Mouse (Mus musculus): Measurements from ENCODE around the gene Exosc9. TPM values are rescaled to one million over a fixed set of nuclear protein-coding genes. Genes with fewer than 3 reads are reported as not detected.

The Exosc9 gene
- 56.4 and 58.5 TPM in 2 replicates for polyA plus RNA-seq (2014; fragmentation: Nextera tagmentation; extraction: Ambion mirVana)

DNA sequence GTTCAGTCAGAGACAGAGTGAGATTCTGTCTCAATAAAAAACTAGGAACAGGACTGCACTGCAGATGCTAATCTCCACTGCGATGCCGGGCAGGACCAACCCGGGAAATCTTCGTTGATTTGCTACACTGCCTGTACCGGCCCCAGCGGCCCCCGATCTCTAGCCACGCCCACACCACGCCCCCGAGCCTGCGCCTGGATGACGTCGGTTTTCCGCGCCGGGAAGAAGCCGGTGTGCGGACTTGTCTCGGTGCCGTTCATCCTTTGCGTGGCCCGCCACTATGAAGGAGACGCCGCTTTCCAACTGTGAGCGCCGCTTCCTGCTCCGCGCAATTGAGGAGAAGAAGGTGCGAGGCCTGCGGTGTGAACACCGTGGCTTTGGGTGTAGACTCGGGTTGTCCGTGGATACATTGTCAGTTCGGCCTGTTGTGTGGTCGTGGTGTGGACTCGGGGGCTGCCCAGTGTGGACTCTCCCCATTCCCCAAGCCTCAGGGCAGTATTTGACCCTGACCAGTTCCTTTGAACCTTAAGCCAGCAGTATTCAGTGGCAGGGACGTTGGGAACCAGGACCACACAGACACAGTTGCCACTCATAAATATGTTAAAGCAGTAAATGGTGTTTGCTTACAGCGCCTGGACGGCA is at the start of gene Exosc9:
Gene Exosc9, plus strand, starts transcription at position 201 of the 642 bp plus-strand sequence.
- Histone ChIP-seq H3K4me3 (ENCODE audit: low read depth, low read length) (peak within 1 kb of the TSS; percentile 94), H3K4me2 (peak within 1 kb of the TSS; percentile 91)
- WGBS (ENCODE audit: insufficient replicate concordance) = under 1% methylated on average over 39 of the region's 39 CpGs

DNA sequence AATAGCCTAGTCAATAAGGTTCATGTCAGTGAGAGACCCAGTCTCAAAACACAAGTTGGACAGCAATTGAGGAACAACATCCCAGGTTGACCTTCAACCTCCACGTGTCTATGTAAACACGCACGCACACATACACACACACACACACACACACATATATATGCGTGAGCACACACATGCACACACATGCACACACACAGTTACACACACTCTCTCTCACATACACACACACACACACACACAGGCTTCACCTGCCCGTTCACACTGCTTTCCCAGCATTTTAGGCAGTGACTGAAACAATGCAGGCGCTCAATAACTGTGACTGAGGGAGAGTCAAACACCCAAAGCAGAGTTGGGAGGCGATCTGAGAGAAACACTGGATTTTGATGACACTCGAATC is 47.1 kb upstream of the Exosc9 start:
- Histone ChIP-seq H3K9ac (ENCODE audit: low read depth, low read length) (no peak overlapping the region), H3K4me3 (ENCODE audit: low read depth, low read length) (no peak overlapping the region), H3K4me1 (ENCODE audit: control insufficient read depth, insufficient read depth, low read length) (no peaks in the 10 kb centered on the region), H3K27ac (ENCODE audit: low read depth, low read length) (no peak overlapping the region), H3K9me3 (replicated peaks; ENCODE audit: control insufficient read depth, low read length) (no peaks in the 10 kb centered on the region), H3K4me2 (no peak overlapping the region), H3K36me3 (ENCODE audit: control insufficient read depth, insufficient read depth, low read length) (no peaks in the 10 kb centered on the region), H3K27me3 (ENCODE audit: control insufficient read depth, insufficient read depth, low read length) (no peaks in the 10 kb centered on the region)
- 77% methylated on average over 8 of the region's 8 CpGs for WGBS (ENCODE audit: insufficient replicate concordance)
- ATAC-seq (replicated peaks; ENCODE audit: insufficient number of reproducible peaks, low FRiP score, low TSS enrichment) = no peak

More for the DNA sequence above, at the start of gene Exosc9:
- ATAC-seq (replicated peaks; ENCODE audit: insufficient number of reproducible peaks, low FRiP score, low TSS enrichment) = peak; percentile 89
- no peaks in the 10 kb centered on the region for H3K27me3 ChIP-seq (ENCODE audit: control insufficient read depth, insufficient read depth, low read length)
- H3K9ac ChIP-seq (ENCODE audit: low read depth, low read length) = peak within 1 kb of the TSS; percentile 85
- H3K4me1 ChIP-seq (ENCODE audit: control insufficient read depth, insufficient read depth, low read length) = peaks cover 9% of the 10 kb centered on the region; the same call in 1 of the 2 replicates
- no peaks in the 10 kb centered on the region for H3K9me3 ChIP-seq (replicated peaks; ENCODE audit: control insufficient read depth, low read length)
- peaks cover 12% of the 10 kb centered on the region for H3K36me3 ChIP-seq (ENCODE audit: control insufficient read depth, insufficient read depth, low read length)
- H3K27ac ChIP-seq (ENCODE audit: low read depth, low read length) = no peak within 1 kb of the TSS

DNA sequence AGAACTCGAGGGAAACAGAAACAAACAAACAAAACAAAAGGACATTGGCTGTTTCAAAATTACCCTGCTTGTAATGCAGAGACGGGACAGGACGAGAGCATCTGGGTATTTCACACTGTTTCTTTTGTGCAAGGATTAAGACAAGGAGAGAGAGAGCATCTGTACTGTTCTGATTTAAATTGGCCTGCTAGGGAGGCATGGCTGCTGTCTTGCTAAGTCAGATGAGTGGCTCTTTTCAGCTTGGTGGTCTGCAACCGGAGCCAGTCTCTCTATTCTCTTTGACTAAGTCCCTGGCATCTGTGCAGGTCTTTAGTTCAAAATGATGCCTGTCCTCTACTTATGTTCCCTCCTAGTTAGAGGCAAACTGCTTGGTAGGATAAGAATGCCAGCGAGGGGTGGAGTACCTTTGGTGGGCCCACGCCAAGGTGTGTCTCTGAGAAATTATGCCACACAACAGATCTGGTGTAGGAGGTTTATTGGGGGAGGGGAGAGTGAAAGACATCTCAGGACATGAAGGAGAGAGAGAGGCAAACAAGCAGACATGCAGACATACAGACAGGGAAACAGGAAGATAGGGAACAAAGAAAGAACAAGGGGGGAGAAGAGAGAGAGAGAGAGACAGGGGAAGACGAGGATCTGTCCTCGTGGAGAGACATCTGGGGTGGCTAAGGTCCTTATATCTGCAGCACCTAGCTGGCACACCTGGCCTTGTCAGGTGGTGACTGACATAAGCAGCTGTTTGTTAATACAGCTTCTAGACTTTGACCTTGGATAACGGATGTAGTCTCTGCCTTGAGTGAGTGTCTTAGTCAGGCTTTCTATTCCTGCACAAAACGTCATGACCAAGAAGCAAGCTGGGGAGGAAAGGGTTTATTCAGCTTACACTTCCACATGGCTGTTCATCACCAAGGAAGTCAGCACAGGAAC is 46.3 kb upstream of the Exosc9 start:
- H3K4me1 ChIP-seq (ENCODE audit: control insufficient read depth, insufficient read depth, low read length) = no peaks in the 10 kb centered on the region
- no peak overlapping the region for H3K27ac ChIP-seq (ENCODE audit: low read depth, low read length)
- H3K36me3 ChIP-seq (ENCODE audit: control insufficient read depth, insufficient read depth, low read length) = no peaks in the 10 kb centered on the region
- no peak overlapping the region for H3K4me2 ChIP-seq
- ATAC-seq (replicated peaks; ENCODE audit: insufficient number of reproducible peaks, low FRiP score, low TSS enrichment) = no peak
- H3K9ac ChIP-seq (ENCODE audit: low read depth, low read length) = no peak overlapping the region
- WGBS (ENCODE audit: insufficient replicate concordance) = 67% methylated on average over 10 of the region's 10 CpGs
- no peak overlapping the region for H3K4me3 ChIP-seq (ENCODE audit: low read depth, low read length)
- no peaks in the 10 kb centered on the region for H3K27me3 ChIP-seq (ENCODE audit: control insufficient read depth, insufficient read depth, low read length)
- H3K9me3 ChIP-seq (replicated peaks; ENCODE audit: control insufficient read depth, low read length) = no peaks in the 10 kb centered on the region

DNA sequence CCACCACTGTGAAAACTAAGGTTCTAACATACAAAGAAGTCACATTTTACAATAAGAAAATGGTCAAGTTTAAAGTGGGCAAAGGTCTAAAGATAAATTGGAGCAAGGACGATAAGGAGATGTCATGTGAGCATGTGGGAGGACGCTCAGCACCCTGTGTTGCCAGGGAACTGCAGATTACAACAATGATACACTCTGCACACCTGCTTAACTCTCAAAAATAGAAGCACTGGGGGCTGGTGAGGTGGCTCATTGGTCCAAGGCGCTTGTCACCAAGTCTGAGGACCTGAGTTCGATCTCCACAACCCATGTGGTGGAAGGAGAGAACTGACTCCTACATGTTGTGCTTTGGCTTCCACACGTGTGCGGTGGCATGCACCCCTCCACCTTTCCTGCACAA is 40.9 kb upstream of the Exosc9 start:
- no peaks in the 10 kb centered on the region for H3K4me1 ChIP-seq (ENCODE audit: control insufficient read depth, insufficient read depth, low read length)
- no peaks in the 10 kb centered on the region for H3K9me3 ChIP-seq (replicated peaks; ENCODE audit: control insufficient read depth, low read length)
- no peaks in the 10 kb centered on the region for H3K36me3 ChIP-seq (ENCODE audit: control insufficient read depth, insufficient read depth, low read length)
- H3K9ac ChIP-seq (ENCODE audit: low read depth, low read length) = no peak overlapping the region
- H3K27me3 ChIP-seq (ENCODE audit: control insufficient read depth, insufficient read depth, low read length) = 0 out of 2 replicates have a peak, but pooled peaks cover 2% of the 10 kb centered on the region
- no peak overlapping the region for H3K4me3 ChIP-seq (ENCODE audit: low read depth, low read length)
- 71% methylated on average over 6 of the region's 6 CpGs for WGBS (ENCODE audit: insufficient replicate concordance)
- H3K27ac ChIP-seq (ENCODE audit: low read depth, low read length) = no peak overlapping the region
- H3K4me2 ChIP-seq = no peak overlapping the region
- no peak for ATAC-seq (replicated peaks; ENCODE audit: insufficient number of reproducible peaks, low FRiP score, low TSS enrichment)

DNA sequence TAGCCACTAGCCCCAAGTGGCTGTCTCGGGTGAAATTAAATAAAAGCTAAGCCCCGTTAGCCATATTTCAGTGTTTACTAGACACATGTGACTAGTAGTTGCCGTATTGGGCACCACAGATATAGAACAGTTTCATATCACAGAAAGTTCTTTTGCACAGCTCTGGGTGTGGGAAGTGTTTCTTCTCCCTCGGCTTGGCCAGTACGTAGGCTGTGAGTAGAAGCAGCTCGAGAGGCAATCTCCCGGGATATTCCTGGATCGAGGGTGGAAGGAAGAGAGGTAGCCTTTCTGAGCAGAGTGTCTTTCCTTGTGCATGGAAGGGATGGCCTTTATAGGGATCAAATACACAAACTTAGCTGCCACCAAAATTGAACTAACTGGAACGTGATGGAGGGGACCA is 36.2 kb upstream of the Exosc9 start:
- no peaks in the 10 kb centered on the region for H3K9me3 ChIP-seq (replicated peaks; ENCODE audit: control insufficient read depth, low read length)
- ATAC-seq (replicated peaks; ENCODE audit: insufficient number of reproducible peaks, low FRiP score, low TSS enrichment) = no peak
- peaks cover 13% of the 10 kb centered on the region for H3K27me3 ChIP-seq (ENCODE audit: control insufficient read depth, insufficient read depth, low read length)
- no peaks in the 10 kb centered on the region for H3K36me3 ChIP-seq (ENCODE audit: control insufficient read depth, insufficient read depth, low read length)
- no peak overlapping the region for H3K9ac ChIP-seq (ENCODE audit: low read depth, low read length)
- H3K4me1 ChIP-seq (ENCODE audit: control insufficient read depth, insufficient read depth, low read length) = no peaks in the 10 kb centered on the region
- WGBS (ENCODE audit: insufficient replicate concordance) = 79% methylated on average over 9 of the region's 9 CpGs
- no peak overlapping the region for H3K4me2 ChIP-seq
- H3K4me3 ChIP-seq (ENCODE audit: low read depth, low read length) = no peak overlapping the region
- no peak overlapping the region for H3K27ac ChIP-seq (ENCODE audit: low read depth, low read length)

DNA sequence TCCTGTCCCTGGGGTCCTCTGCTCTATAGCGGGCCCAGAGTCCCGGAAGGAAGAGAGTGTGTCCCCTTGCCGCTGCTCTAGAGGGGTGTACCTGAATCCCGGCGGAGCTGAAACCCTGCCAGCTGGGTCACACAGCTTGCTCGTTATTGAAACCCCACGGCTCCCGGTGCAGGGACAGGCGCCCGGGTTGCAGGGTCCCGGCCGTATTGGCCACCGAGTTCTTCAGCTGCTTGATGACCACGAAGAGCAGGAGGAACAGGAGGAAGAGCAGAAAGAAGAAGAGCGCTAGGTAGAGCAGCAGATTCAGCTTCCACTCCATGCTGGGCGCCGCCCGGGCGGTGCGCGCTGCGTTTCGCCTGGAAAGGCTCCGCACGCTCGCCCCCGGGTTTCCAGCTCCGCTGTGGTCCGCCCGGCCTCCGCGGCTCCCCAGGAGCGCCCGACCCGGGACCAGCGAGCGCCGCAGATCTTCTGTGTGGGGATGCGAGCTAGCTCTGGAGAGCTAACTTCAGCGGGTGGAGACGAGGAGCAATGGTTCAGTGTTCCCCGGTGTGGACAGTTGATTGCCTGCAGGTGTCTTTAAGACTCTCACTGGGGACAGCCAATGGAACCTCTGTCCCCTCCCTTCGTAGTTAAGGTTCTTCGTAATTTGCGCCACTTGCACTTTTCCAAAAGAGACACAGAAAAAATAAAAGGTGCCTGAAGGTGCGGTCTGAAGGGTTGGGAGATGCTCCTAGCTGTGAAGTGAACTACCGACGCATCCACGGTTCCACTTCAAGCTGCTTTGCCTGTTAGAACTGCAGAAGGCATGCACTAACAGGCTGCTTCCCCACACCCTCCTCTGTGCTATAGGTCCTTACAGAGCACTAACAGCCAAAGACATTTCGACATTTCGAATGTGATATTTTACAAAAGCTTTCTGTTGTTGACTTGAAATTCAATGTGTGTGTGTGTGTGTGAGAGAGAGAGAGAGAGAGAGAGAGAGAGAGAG is 31.0 kb upstream of the Exosc9 start, which contains the start of gene Gm11549:
Gene Gm11549, minus strand, starts transcription at position 741 of the 988 bp plus-strand sequence.
- no peaks in the 10 kb centered on the region for H3K9me3 ChIP-seq (replicated peaks; ENCODE audit: control insufficient read depth, low read length)
- H3K36me3 ChIP-seq (ENCODE audit: control insufficient read depth, insufficient read depth, low read length) = no peaks in the 10 kb centered on the region
- peak within 1 kb of the TSS; percentile 58 for H3K9ac ChIP-seq (ENCODE audit: low read depth, low read length)
- no peak for ATAC-seq (replicated peaks; ENCODE audit: insufficient number of reproducible peaks, low FRiP score, low TSS enrichment)
- no peak within 1 kb of the TSS for H3K27ac ChIP-seq (ENCODE audit: low read depth, low read length)
- H3K4me3 ChIP-seq (ENCODE audit: low read depth, low read length) = peak within 1 kb of the TSS; percentile 55
- H3K27me3 ChIP-seq (ENCODE audit: control insufficient read depth, insufficient read depth, low read length) = peaks cover 19% of the 10 kb centered on the region
- no peaks in the 10 kb centered on the region for H3K4me1 ChIP-seq (ENCODE audit: control insufficient read depth, insufficient read depth, low read length)
- peak within 1 kb of the TSS; percentile 97 for H3K4me2 ChIP-seq
- WGBS (ENCODE audit: insufficient replicate concordance) = 1% methylated on average over 51 of the region's 51 CpGs

DNA sequence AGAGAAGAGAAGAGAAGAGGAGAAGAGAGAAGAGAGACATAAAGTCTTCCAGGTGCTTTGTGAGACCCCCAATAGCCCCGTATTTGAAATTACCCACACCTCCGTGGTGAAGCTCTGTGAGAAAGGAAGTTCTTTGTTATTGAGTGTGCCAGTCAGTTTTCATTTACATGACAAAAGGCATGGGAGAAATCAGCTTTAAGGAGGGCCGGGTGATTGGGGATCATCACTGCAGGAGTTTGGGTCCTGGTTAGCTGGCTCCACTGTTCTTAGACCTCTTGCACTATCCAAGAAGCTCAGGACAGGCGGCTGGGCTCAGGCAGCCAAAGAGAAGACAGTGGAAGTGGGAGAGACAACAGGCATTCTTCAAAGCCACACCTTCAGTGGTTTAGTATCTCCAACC is 30.3 kb upstream of the Exosc9 start:
- ATAC-seq (replicated peaks; ENCODE audit: insufficient number of reproducible peaks, low FRiP score, low TSS enrichment) = no peak
- H3K4me2 ChIP-seq = no peak overlapping the region
- peaks cover 19% of the 10 kb centered on the region for H3K27me3 ChIP-seq (ENCODE audit: control insufficient read depth, insufficient read depth, low read length)
- no peaks in the 10 kb centered on the region for H3K9me3 ChIP-seq (replicated peaks; ENCODE audit: control insufficient read depth, low read length)
- H3K27ac ChIP-seq (ENCODE audit: low read depth, low read length) = no peak overlapping the region
- WGBS (ENCODE audit: insufficient replicate concordance) = 11% methylated on average over 4 of the region's 4 CpGs
- no peak overlapping the region for H3K9ac ChIP-seq (ENCODE audit: low read depth, low read length)
- no peaks in the 10 kb centered on the region for H3K36me3 ChIP-seq (ENCODE audit: control insufficient read depth, insufficient read depth, low read length)
- H3K4me3 ChIP-seq (ENCODE audit: low read depth, low read length) = no peak overlapping the region
- no peaks in the 10 kb centered on the region for H3K4me1 ChIP-seq (ENCODE audit: control insufficient read depth, insufficient read depth, low read length)

DNA sequence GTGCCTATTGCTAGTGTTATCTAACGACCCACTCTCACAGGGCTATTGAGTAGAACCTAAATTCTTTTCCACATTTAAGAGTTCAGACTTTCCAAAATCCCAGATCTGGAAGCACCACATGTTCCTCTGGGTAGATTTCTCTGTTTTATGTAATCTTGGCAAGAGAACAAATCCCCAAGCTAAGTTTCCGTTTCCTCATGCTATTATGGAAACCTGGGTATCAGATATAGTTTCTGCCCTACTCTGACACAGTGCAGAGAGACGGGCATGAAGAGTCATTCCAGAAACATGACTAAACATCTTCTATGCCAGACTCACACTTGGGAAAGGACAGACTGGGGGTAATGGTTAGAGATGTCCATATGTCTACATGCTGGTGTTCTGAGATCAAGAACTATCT is 27.9 kb upstream of the Exosc9 start:
- no peaks in the 10 kb centered on the region for H3K4me1 ChIP-seq (ENCODE audit: control insufficient read depth, insufficient read depth, low read length)
- 55% methylated on average over 3 of the region's 3 CpGs for WGBS (ENCODE audit: insufficient replicate concordance)
- H3K36me3 ChIP-seq (ENCODE audit: control insufficient read depth, insufficient read depth, low read length) = no peaks in the 10 kb centered on the region
- H3K4me3 ChIP-seq (ENCODE audit: low read depth, low read length) = no peak overlapping the region
- no peak overlapping the region for H3K4me2 ChIP-seq
- H3K9ac ChIP-seq (ENCODE audit: low read depth, low read length) = no peak overlapping the region
- H3K27me3 ChIP-seq (ENCODE audit: control insufficient read depth, insufficient read depth, low read length) = peaks cover 19% of the 10 kb centered on the region
- no peaks in the 10 kb centered on the region for H3K9me3 ChIP-seq (replicated peaks; ENCODE audit: control insufficient read depth, low read length)
- ATAC-seq (replicated peaks; ENCODE audit: insufficient number of reproducible peaks, low FRiP score, low TSS enrichment) = no peak
- H3K27ac ChIP-seq (ENCODE audit: low read depth, low read length) = no peak overlapping the region
